Mouse (Mus musculus) myocyte (in vitro differentiated cells): ENCODE data around the gene Peg10.

Experiments
- CEBPB ChIP-seq: IDR thresholded peaks from 2 replicates; pipeline ENCODE4 v1.6.1; 2011; ENCODE audit warnings: mild to moderate bottlenecking, moderate library complexity; ENCODE audit not compliant: poor library complexity, insufficient read depth, severe bottlenecking
- MYOD1 ChIP-seq, 3 experiments: IDR thresholded peaks; one replicate each; pipeline ENCODE4 v1.6.1; 2011; ENCODE audit warnings: control low read depth in 2 of 3, low read depth in 2 of 3, mild to moderate bottlenecking in 2 of 3, moderate library complexity in 1 of 3; ENCODE audit not compliant: insufficient read length in 2 of 3, control insufficient read depth in 1 of 3
- POLR2A ChIP-seq: IDR thresholded peaks from one replicate; pipeline ENCODE4 v1.6.1; 2011; ENCODE audit warnings: low read depth, mild to moderate bottlenecking, control low read depth, moderate library complexity; ENCODE audit not compliant: insufficient read length
- POLR2AphosphoS2 ChIP-seq: IDR thresholded peaks from one replicate; pipeline ENCODE4 v1.6.1; 2011; ENCODE audit warnings: low read depth, control low read depth; ENCODE audit not compliant: insufficient read length
- REST ChIP-seq: IDR thresholded peaks from one replicate; pipeline ENCODE4 v1.6.1; 2011; ENCODE audit warnings: mild to moderate bottlenecking, control low read depth, moderate library complexity; ENCODE audit not compliant: insufficient read depth, insufficient read length
- SRF ChIP-seq: IDR thresholded peaks from one replicate; pipeline ENCODE4 v1.6.1; 2011; ENCODE audit warnings: low read depth; ENCODE audit not compliant: control insufficient read depth, insufficient read length
- TCF12 ChIP-seq: IDR thresholded peaks from one replicate; pipeline ENCODE4 v1.6.1; 2011; ENCODE audit warnings: mild to moderate bottlenecking, control low read depth; ENCODE audit not compliant: poor library complexity, insufficient read depth, severe bottlenecking
- TCF3 ChIP-seq: IDR thresholded peaks from one replicate; pipeline ENCODE4 v1.6.1; 2011; ENCODE audit warnings: low read depth, control low read depth; ENCODE audit not compliant: insufficient read length
- USF1 ChIP-seq: IDR thresholded peaks from one replicate; pipeline ENCODE4 v1.6.1; 2011; ENCODE audit warnings: low read depth, mild to moderate bottlenecking, control low read depth, moderate library complexity

DNA sequence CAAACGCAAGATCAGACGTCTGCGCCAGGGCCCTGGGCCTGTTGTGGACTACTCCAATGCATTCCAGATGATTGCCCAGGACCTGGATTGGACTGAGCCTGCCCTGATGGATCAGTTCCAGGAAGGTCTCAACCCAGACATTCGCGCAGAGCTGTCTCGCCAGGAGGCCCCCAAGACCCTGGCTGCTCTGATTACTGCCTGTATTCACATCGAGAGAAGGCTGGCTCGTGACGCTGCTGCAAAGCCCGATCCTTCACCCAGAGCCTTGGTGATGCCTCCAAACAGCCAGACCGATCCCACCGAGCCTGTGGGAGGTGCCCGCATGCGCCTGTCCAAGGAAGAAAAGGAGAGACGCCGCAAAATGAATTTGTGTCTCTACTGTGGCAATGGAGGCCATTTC lies 7.8 kb downstream of the Peg10 start:
- TF ChIP-seq POLR2A (no peak), TCF12 (no peak), POLR2AphosphoS2 (no peak), TCF3 (no peak), MYOD1 (IDR thresholded peaks at IDR 0.05; ENCODE audit: control insufficient read depth in 1 of 3, insufficient read length in 2 of 3, low read depth in 2 of 3) (no peak), USF1 (no peak), SRF (no peak), REST (no peak), CEBPB (no peak)
